ENCODE assay signal across 9 mouse cellular contexts in genomic region chr10:8955499-8956211, GRCm38 (mm10).
DNase-seq lines count a peak whose midpoint lies in the region; ATAC-seq lines count a peak whose summit lies in the region.
"Had no signal": no experiment of that assay in that cellular context is flagged by ENCODE, and none has a peak within 500 bp of the region (broad histone marks: within the 10 kb centered on the region; RNA-seq: fewer than 3 reads in every experiment).

No protein-coding gene starts in this region.

- DNase-seq in kidney, postnatal 4 days, result peak; percentile 30 to 46
- DNase-seq in kidney, adult 8-10 months, result no peak
- peak; percentile 55 for DNase-seq in brain, adult 2 months (ENCODE audit: low read depth, low spot score)
- DNase-seq in urinary bladder, postnatal 10 days (ENCODE audit: low spot score), result no peak
- DNase-seq in layer of hippocampus, adult 9-11 months, result no peak
- DNase-seq in urinary bladder, postnatal 36 days (ENCODE audit: low spot score in 2 of 2), result no peak
- DNase-seq: thymus, adult 2 months had no signal

- peak; percentile 87 for ATAC-seq in common myeloid progenitor, adult 5-6 weeks (replicated peaks; ENCODE audit: low read depth, poor library complexity, severe bottlenecking)
- ATAC-seq in megakaryocyte progenitor cell, adult 5-6 weeks (replicated peaks; ENCODE audit: poor library complexity), result peak; percentile 76

Comparison
In these comparisons a context has a peak if more than half of its experiments do, and no peak if none do; other contexts are left out.
1. DNase-seq: peak in kidney, postnatal 4 days (2 of 2) and brain, adult 2 months (single experiment); none in kidney, adult 8-10 months (0 of 2), urinary bladder, postnatal 10 days (single experiment), layer of hippocampus, adult 9-11 months (single experiment) and urinary bladder, postnatal 36 days (0 of 2).